Mouse (Mus musculus) megakaryocyte, embryonic 14.5 days (primary cell): ENCODE results near the gene Zbtb16.

Experiments used
- FLI1 ChIP-seq: IDR thresholded peaks from 2 replicates; pipeline ENCODE4 v1.6.1; 2012; ENCODE audit warnings: low read length, inconsistent platforms, mixed read lengths
- GATA1 ChIP-seq: IDR thresholded peaks from 3 replicates; pipeline ENCODE4 v1.6.1; 2012; ENCODE audit warnings: mixed read lengths, low read length, inconsistent platforms, borderline replicate concordance

- TF ChIP-seq GATA1 (no peak), FLI1 (no peak)
Measured at GRCm38 (mm10) chr9:48666702-48667101, 169.3 kb downstream of the Zbtb16 start.
